Mouse (Mus musculus): Measurements from ENCODE around the gene Mark3.

- TF ChIP-seq CTCF (IDR thresholded peaks at IDR 0.05): no peak
- TF ChIP-seq EP300 (IDR thresholded peaks at IDR 0.05): no peak
Measured at GRCm38 (mm10) chr12:111672581-111672980, 98.3 kb downstream of the Mark3 start.
